Mouse (Mus musculus) forebrain, embryonic 10.5 days (tissue): ENCODE measurements at regions not wholly inside any gene's neighbourhood (a gene's known extent, or its start where the extent isn't known, plus 50 kb on each side); places are given as distances from the start of the nearest gene placed in this dataset.

Experiments
- DNase-seq: peaks from one replicate; pipeline ENCODE4 v3.0.0-alpha.2; 2017; ENCODE audit warnings: low spot score; ENCODE audit errors: extremely low spot score
- H3K27ac ChIP-seq: fragments of 300-500 bp; sonication (generic); 2 replicates; pipeline ENCODE4 v1.5.1; 2016; ENCODE audit warnings: mild to moderate bottlenecking
- H3K27me3 ChIP-seq: fragments of 300-500 bp; sonication (generic); 2 replicates; pipeline ENCODE4 v1.6.1; 2016; ENCODE audit warnings: mild to moderate bottlenecking; ENCODE audit not compliant: poor library complexity, severe bottlenecking
- H3K36me3 ChIP-seq: fragments of 300-500 bp; sonication (generic); replicated peaks from 2 replicates; pipeline ENCODE4 v1.6.1; 2016; ENCODE audit warnings: mild to moderate bottlenecking, moderate library complexity
- H3K4me1 ChIP-seq: fragments of 300-500 bp; sonication (generic); 2 replicates; pipeline ENCODE4 v1.6.1; 2016
- H3K4me3 ChIP-seq: fragments of 300-500 bp; sonication (generic); 2 replicates; pipeline ENCODE4 v1.5.1; 2016; ENCODE audit warnings: mild to moderate bottlenecking, moderate library complexity
- H3K9me3 ChIP-seq: fragments of 300-500 bp; sonication (generic); 2 replicates; pipeline ENCODE4 v1.6.1; 2016; ENCODE audit warnings: mild to moderate bottlenecking, moderate library complexity
- WGBS: fragments of 180-500 bp; shearing (Covaris S2); methylation state at CpG from one replicate; pipeline ENCODE4 v1.1.7; 2016; 5-methylcytosine and 5-hydroxymethylcytosine counted together

- Histone ChIP-seq H3K9me3 (no peaks in the 10 kb centered on the region), H3K27ac (no peak overlapping the region), H3K4me3 (no peak overlapping the region), H3K36me3 (no peaks in the 10 kb centered on the region), H3K27me3 (no peaks in the 10 kb centered on the region), H3K4me1 (peaks cover 3% of the 10 kb centered on the region; the same call in 1 of the 2 replicates)
- DNase-seq: no peak
- WGBS: 81% methylated on average over 1 of the region's 1 CpGs
Measured at GRCm38 (mm10) chr14:98937933-98938332, 56.2 kb downstream of the Rpl36a-ps1 start.

GRCm38 (mm10) chr14:98937373-98937772 lies 56.7 kb downstream of the Rpl36a-ps1 start:
- Histone ChIP-seq H3K4me1 (peaks cover 3% of the 10 kb centered on the region; the same call in 1 of the 2 replicates), H3K4me3 (no peak overlapping the region), H3K27ac (no peak overlapping the region), H3K36me3 (no peaks in the 10 kb centered on the region), H3K27me3 (no peaks in the 10 kb centered on the region), H3K9me3 (no peaks in the 10 kb centered on the region)
- DNase-seq: no peak
- 89% methylated on average over 2 of the region's 2 CpGs for WGBS

GRCm38 (mm10) chr14:98933371-98933916 lies 60.7 kb downstream of the Rpl36a-ps1 start:
- H3K27me3 ChIP-seq: no peaks in the 10 kb centered on the region
- no peak for DNase-seq
- 24% methylated on average over 3 of the region's 3 CpGs for WGBS
- no peak overlapping the region for H3K27ac ChIP-seq
- H3K4me3 ChIP-seq: no peak overlapping the region
- H3K36me3 ChIP-seq: no peaks in the 10 kb centered on the region
- no peaks in the 10 kb centered on the region for H3K9me3 ChIP-seq
- peaks cover 3% of the 10 kb centered on the region; the same call in 1 of the 2 replicates for H3K4me1 ChIP-seq

GRCm38 (mm10) chr14:98929276-98929675 lies 64.8 kb downstream of the Rpl36a-ps1 start:
- Histone ChIP-seq H3K4me3 (no peak overlapping the region), H3K27ac (no peak overlapping the region), H3K27me3 (no peaks in the 10 kb centered on the region), H3K9me3 (no peaks in the 10 kb centered on the region), H3K4me1 (peaks cover 3% of the 10 kb centered on the region; the same call in 1 of the 2 replicates), H3K36me3 (no peaks in the 10 kb centered on the region)
- 90% methylated on average over 2 of the region's 2 CpGs for WGBS
- no peak for DNase-seq

GRCm38 (mm10) chr14:98908234-98908633 lies 85.9 kb downstream of the Rpl36a-ps1 start:
- H3K4me1 ChIP-seq: no peaks in the 10 kb centered on the region; the same call in 1 of the 2 replicates
- no peaks in the 10 kb centered on the region for H3K27me3 ChIP-seq
- no peak overlapping the region for H3K4me3 ChIP-seq
- H3K9me3 ChIP-seq: no peaks in the 10 kb centered on the region
- no peaks in the 10 kb centered on the region for H3K36me3 ChIP-seq
- H3K27ac ChIP-seq: no peak overlapping the region
- 93% methylated on average over 5 of the region's 5 CpGs for WGBS
- no peak for DNase-seq

GRCm38 (mm10) chr14:98898876-98899275 lies 95.2 kb downstream of the Rpl36a-ps1 start:
- WGBS: 85% methylated on average over 4 of the region's 4 CpGs

GRCm38 (mm10) chr14:98897390-98897789 lies 96.7 kb downstream of the Rpl36a-ps1 start:
- Histone ChIP-seq H3K27ac (no peak overlapping the region), H3K36me3 (no peaks in the 10 kb centered on the region), H3K4me3 (no peak overlapping the region), H3K9me3 (no peaks in the 10 kb centered on the region), H3K27me3 (no peaks in the 10 kb centered on the region), H3K4me1 (no peaks in the 10 kb centered on the region)
- DNase-seq: no peak
- 100% methylated on average over 1 of the region's 1 CpGs for WGBS

More at GRCm38 (mm10) chr14:98898876-98899275, 95.2 kb downstream of the Rpl36a-ps1 start:
- Histone ChIP-seq H3K4me3 (no peak overlapping the region), H3K36me3 (no peaks in the 10 kb centered on the region), H3K9me3 (no peaks in the 10 kb centered on the region), H3K4me1 (no peaks in the 10 kb centered on the region), H3K27ac (no peak overlapping the region), H3K27me3 (no peaks in the 10 kb centered on the region)
- no peak for DNase-seq

GRCm38 (mm10) chr14:98895933-98896332 lies 98.2 kb downstream of the Rpl36a-ps1 start:
- no peak for DNase-seq
- no peak overlapping the region for H3K27ac ChIP-seq
- no peaks in the 10 kb centered on the region for H3K27me3 ChIP-seq
- H3K36me3 ChIP-seq: no peaks in the 10 kb centered on the region
- no peaks in the 10 kb centered on the region for H3K9me3 ChIP-seq
- H3K4me3 ChIP-seq: no peak overlapping the region
- WGBS: 93% methylated on average over 1 of the region's 1 CpGs
- H3K4me1 ChIP-seq: no peaks in the 10 kb centered on the region

- H3K27me3 ChIP-seq: no peaks in the 10 kb centered on the region
- no peaks in the 10 kb centered on the region for H3K36me3 ChIP-seq
- H3K9me3 ChIP-seq: no peaks in the 10 kb centered on the region
- WGBS: 85% methylated on average over 3 of the region's 3 CpGs
- no peak overlapping the region for H3K27ac ChIP-seq
- H3K4me1 ChIP-seq: no peaks in the 10 kb centered on the region
- no peak for DNase-seq
- H3K4me3 ChIP-seq: no peak overlapping the region
Measured at GRCm38 (mm10) chr14:98892670-98893069, 101.4 kb downstream of the Rpl36a-ps1 start.

- Histone ChIP-seq H3K36me3 (no peaks in the 10 kb centered on the region), H3K27ac (no peak overlapping the region), H3K27me3 (no peaks in the 10 kb centered on the region), H3K9me3 (no peaks in the 10 kb centered on the region), H3K4me3 (no peak overlapping the region), H3K4me1 (no peaks in the 10 kb centered on the region)
- WGBS: 81% methylated on average over 5 of the region's 5 CpGs
- DNase-seq: no peak
Measured at GRCm38 (mm10) chr14:98891252-98891947, 102.7 kb downstream of the Rpl36a-ps1 start.

- no peaks in the 10 kb centered on the region for H3K27me3 ChIP-seq
- H3K27ac ChIP-seq: no peak overlapping the region
- DNase-seq: no peak
- WGBS: 90% methylated on average over 2 of the region's 2 CpGs
- H3K4me1 ChIP-seq: no peaks in the 10 kb centered on the region
- no peak overlapping the region for H3K4me3 ChIP-seq
- no peaks in the 10 kb centered on the region for H3K9me3 ChIP-seq
- H3K36me3 ChIP-seq: no peaks in the 10 kb centered on the region
Measured at GRCm38 (mm10) chr14:98887588-98887987, 106.5 kb downstream of the Rpl36a-ps1 start.

- no peak for DNase-seq
- Histone ChIP-seq H3K36me3 (no peaks in the 10 kb centered on the region), H3K27ac (no peak overlapping the region), H3K4me3 (no peak overlapping the region), H3K4me1 (no peaks in the 10 kb centered on the region), H3K9me3 (no peaks in the 10 kb centered on the region), H3K27me3 (no peaks in the 10 kb centered on the region)
- WGBS: 7% methylated on average over 1 of the region's 1 CpGs
Measured at GRCm38 (mm10) chr14:98886982-98887381, 107.1 kb downstream of the Rpl36a-ps1 start.

GRCm38 (mm10) chr14:98882586-98882985 lies 111.5 kb downstream of the Rpl36a-ps1 start:
- Histone ChIP-seq H3K4me1 (no peaks in the 10 kb centered on the region), H3K36me3 (no peaks in the 10 kb centered on the region), H3K4me3 (no peak overlapping the region), H3K27me3 (no peaks in the 10 kb centered on the region), H3K27ac (no peak overlapping the region), H3K9me3 (no peaks in the 10 kb centered on the region)
- DNase-seq: no peak
- WGBS: 92% methylated on average over 10 of the region's 10 CpGs
